Mouse (Mus musculus) MEL (cell line): ENCODE results near the gene Fam213a. TPM values are rescaled to one million over a fixed set of nuclear protein-coding genes. Genes with fewer than 3 reads are reported as not detected.

Experiments used
- DNase-seq: peaks from one replicate; pipeline ENCODE4 v3.0.0; 2011; ENCODE audit warnings: low read depth, low spot score
- H3K27ac ChIP-seq: 2 replicates; pipeline ENCODE4 v1.5.1; 2012; ENCODE audit warnings: low read depth, mild to moderate bottlenecking, control low read depth, low read length, moderate library complexity; ENCODE audit not compliant: control insufficient read depth
- H3K27me3 ChIP-seq, 2 experiments: fragments of 150-350 bp in 1 of 2; sonication (generic) in 1 of 2; 2 replicates each; pipeline ENCODE4 v1.6.1; 2012; ENCODE audit warnings: low read length in 2 of 2, mild to moderate bottlenecking in 2 of 2, improper control_type of control experiment in 1 of 2, moderate library complexity in 1 of 2; ENCODE audit not compliant: insufficient read depth in 2 of 2, control insufficient read depth in 1 of 2
- H3K36me3 ChIP-seq, 2 experiments: 2 replicates each; pipeline ENCODE4 v1.6.1; 2012 to 2014; ENCODE audit warnings: low read length in 2 of 2, improper control_type of control experiment in 1 of 2, inconsistent platforms in 1 of 2, mild to moderate bottlenecking in 1 of 2; ENCODE audit not compliant: insufficient read depth in 2 of 2, control insufficient read depth in 1 of 2
- H3K4me1 ChIP-seq, 2 experiments: fragments of 150-350 bp in 1 of 2; sonication (generic) in 1 of 2; 2 replicates each; pipeline ENCODE4 v1.6.1; 2012; ENCODE audit warnings: low read length in 2 of 2, improper control_type of control experiment in 1 of 2, mild to moderate bottlenecking in 1 of 2; ENCODE audit not compliant: insufficient read depth in 2 of 2, control insufficient read depth in 1 of 2
- H3K4me3 ChIP-seq, 2 experiments: fragments of 150-350 bp in 1 of 2; sonication (generic) in 1 of 2; 2 replicates each; pipeline ENCODE4 v1.5.1; 2012; ENCODE audit warnings: low read depth in 2 of 2, low read length in 2 of 2, mild to moderate bottlenecking in 2 of 2, moderate library complexity in 2 of 2, control low read depth in 1 of 2, improper control_type of control experiment in 1 of 2; ENCODE audit not compliant: control insufficient read depth in 1 of 2, insufficient read depth in 1 of 2
- H3K79me2 ChIP-seq: 2 replicates; pipeline ENCODE4 v1.6.1; 2012; ENCODE audit warnings: mild to moderate bottlenecking, low read length, moderate library complexity; ENCODE audit not compliant: control insufficient read depth, poor library complexity, insufficient read depth
- H3K9ac ChIP-seq: 2 replicates; pipeline ENCODE4 v1.6.1; 2012; ENCODE audit warnings: low read depth, mild to moderate bottlenecking, control low read depth, low read length, moderate library complexity; ENCODE audit not compliant: control insufficient read depth, poor library complexity, severe bottlenecking
- H3K9me3 ChIP-seq: fragments of 150-350 bp; sonication (generic); replicated peaks from 2 replicates; pipeline ENCODE4 v1.6.1; 2012; ENCODE audit warnings: mild to moderate bottlenecking, low read length, improper control_type of control experiment, moderate library complexity; ENCODE audit not compliant: insufficient read depth
- CTCF ChIP-seq, 3 experiments: IDR thresholded peaks in 2 of 3; conservative IDR thresholded peaks in 1 of 3; 2 replicates each; pipeline ENCODE4 v1.5.1; 2011 to 2012; ENCODE audit warnings: low read length in 3 of 3, low read depth in 2 of 3, mild to moderate bottlenecking in 2 of 3, improper control_type of control experiment in 1 of 3, inconsistent platforms in 1 of 3, mixed read lengths in 1 of 3, moderate library complexity in 1 of 3; ENCODE audit not compliant: control insufficient read depth in 1 of 3, insufficient read depth in 1 of 3, poor library complexity in 1 of 3, severe bottlenecking in 1 of 3
- GATA1 ChIP-seq: IDR thresholded peaks from 2 replicates; pipeline ENCODE4 v1.6.1; 2011; ENCODE audit warnings: low read depth, low read length, improper control_type of control experiment
- HCFC1 ChIP-seq: IDR thresholded peaks from 2 replicates; pipeline ENCODE4 v1.6.1; 2012; ENCODE audit warnings: low read depth, mild to moderate bottlenecking, inconsistent platforms, low read length, improper control_type of control experiment, moderate library complexity
- JUND ChIP-seq: IDR thresholded peaks from 2 replicates; pipeline ENCODE4 v1.6.1; 2011; ENCODE audit warnings: low read depth, mild to moderate bottlenecking, improper control_type of control experiment, low read length
- MAFK ChIP-seq: IDR thresholded peaks from 2 replicates; pipeline ENCODE4 v1.6.1; 2011; ENCODE audit warnings: low read depth, mild to moderate bottlenecking, low read length, improper control_type of control experiment, borderline replicate concordance
- MAZ ChIP-seq: IDR thresholded peaks from 2 replicates; pipeline ENCODE4 v1.6.1; 2012; ENCODE audit warnings: low read depth, mild to moderate bottlenecking, inconsistent platforms, low read length, improper control_type of control experiment
- MXI1 ChIP-seq: IDR thresholded peaks from 2 replicates; pipeline ENCODE4 v1.6.1; 2011; ENCODE audit warnings: mild to moderate bottlenecking, low read depth, low read length, improper control_type of control experiment
- MYC ChIP-seq: IDR thresholded peaks from 2 replicates; pipeline ENCODE4 v1.6.1; 2011; ENCODE audit warnings: low read depth, mild to moderate bottlenecking, low read length, improper control_type of control experiment, moderate library complexity
- NELFE ChIP-seq: IDR thresholded peaks from 2 replicates; pipeline ENCODE4 v1.6.1; 2011; ENCODE audit warnings: low read depth, low read length, improper control_type of control experiment
- POLR2A ChIP-seq, 2 experiments: IDR thresholded peaks; 2 replicates each; pipeline ENCODE4 v1.6.1; 2011 to 2012; ENCODE audit warnings: low read length in 2 of 2, mild to moderate bottlenecking in 2 of 2, control low read depth in 1 of 2, improper control_type of control experiment in 1 of 2, low read depth in 1 of 2, moderate library complexity in 1 of 2; ENCODE audit not compliant: control insufficient read depth in 1 of 2, insufficient read depth in 1 of 2, poor library complexity in 1 of 2
- POLR2AphosphoS2 ChIP-seq: IDR thresholded peaks from 2 replicates; pipeline ENCODE4 v1.6.1; 2011; ENCODE audit warnings: low read length, improper control_type of control experiment
- RAD21 ChIP-seq: IDR thresholded peaks from 2 replicates; pipeline ENCODE4 v1.6.1; 2011; ENCODE audit warnings: mild to moderate bottlenecking, low read depth, low read length, improper control_type of control experiment
- RCOR1 ChIP-seq: IDR thresholded peaks from 2 replicates; pipeline ENCODE4 v1.6.1; 2012; ENCODE audit warnings: low read depth, mild to moderate bottlenecking, inconsistent platforms, low read length, improper control_type of control experiment
- SIN3A ChIP-seq: IDR thresholded peaks from 2 replicates; pipeline ENCODE4 v1.6.1; 2012; ENCODE audit warnings: low read length, improper control_type of control experiment, inconsistent platforms
- SMC3 ChIP-seq: IDR thresholded peaks from 2 replicates; pipeline ENCODE4 v1.6.1; 2011; ENCODE audit warnings: low read depth, low read length, improper control_type of control experiment
- TAL1 ChIP-seq: IDR thresholded peaks from 2 replicates; pipeline ENCODE4 v1.6.1; 2012; ENCODE audit warnings: mild to moderate bottlenecking, inconsistent platforms, low read length, moderate library complexity, mixed read lengths
- TCF12 ChIP-seq: IDR thresholded peaks from 2 replicates; pipeline ENCODE4 v1.6.1; 2014; ENCODE audit warnings: low read depth, mild to moderate bottlenecking, inconsistent platforms, low read length, improper control_type of control experiment, moderate library complexity
- ZC3H11A ChIP-seq: IDR thresholded peaks from 2 replicates; pipeline ENCODE4 v1.6.1; 2012; ENCODE audit warnings: low read depth, mild to moderate bottlenecking, inconsistent platforms, low read length, improper control_type of control experiment
- ZNF384 ChIP-seq: IDR thresholded peaks from 2 replicates; pipeline ENCODE4 v1.6.1; 2012; ENCODE audit warnings: low read depth, mild to moderate bottlenecking, inconsistent platforms, low read length, improper control_type of control experiment
- polyA plus RNA-seq, 2 experiments: library from polyadenylated mRNA; stranded (reverse) in 1 of 2; unstranded in 1 of 2; fragments of >175 nt in 1 of 2; fragments of >200 nt in 1 of 2; gene quantifications; 2 replicates each; pipeline versions ENCODE4 v1.2.1 to v1.2.4; 2012; ENCODE audit warnings: low replicate concordance in 2 of 2, low read depth in 1 of 2; ENCODE audit not compliant: insufficient read length in 2 of 2, insufficient read depth in 1 of 2, missing spikeins in 1 of 2
- total RNA-seq: library from RNA; depleted of rRNA; stranded (reverse); fragments of 300-350 nt; gene quantifications from 2 replicates; pipeline ENCODE4 v1.2.3, GENCODE M21; 2012

The Fam213a gene
- total and polyA plus RNA-seq, 3 experiments: 19.2 to 28.5 TPM; not detected in 1

DNA sequence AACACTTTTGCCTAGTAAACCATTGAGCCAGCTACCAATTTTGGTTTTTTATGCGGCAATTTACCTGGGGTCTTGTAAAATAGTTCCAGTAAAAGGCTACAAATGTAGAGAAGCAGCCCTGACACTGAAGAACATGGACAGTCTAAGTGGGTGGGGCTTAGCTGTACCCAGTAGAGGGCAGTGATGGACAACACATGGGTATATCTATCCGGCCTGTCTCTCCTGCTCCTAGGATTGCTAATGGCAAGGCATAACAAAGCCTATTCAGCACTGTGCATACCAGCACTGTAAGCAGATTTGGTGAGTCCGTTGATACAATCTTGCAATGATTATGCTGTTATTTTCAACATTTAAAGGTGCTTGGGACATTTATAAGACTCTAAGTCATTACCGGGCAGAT, 34.6 kb downstream of the Fam213a start:
- H3K4me3 ChIP-seq: no peak overlapping the region
- no peaks in the 10 kb centered on the region for H3K4me1 ChIP-seq
- no peak overlapping the region for H3K9ac ChIP-seq
- H3K36me3 ChIP-seq: peaks cover 0 to 2% of the 10 kb centered on the region in 2 experiments; a peak in 1 of 4 replicates
- H3K9me3 ChIP-seq: no peaks in the 10 kb centered on the region
- no peaks in the 10 kb centered on the region for H3K79me2 ChIP-seq
- peak; percentile 76 for TF ChIP-seq ZC3H11A
- no peak for TF ChIP-seq TAL1
- peak; percentile 47 to 61 (median 53) for TF ChIP-seq CTCF (IDR thresholded peaks at IDR 0.05 in 2 of 3, conservative IDR thresholded peaks at IDR 0.05 in 1 of 3; ENCODE audit: control insufficient read depth in 1 of 3, insufficient read depth in 1 of 3, low read depth in 2 of 3, low read length in 3 of 3, poor library complexity in 1 of 3, severe bottlenecking in 1 of 3)
- peak; percentile 70 for TF ChIP-seq RAD21
- TF ChIP-seq JUND: no peak
- no peak for TF ChIP-seq MAFK
- TF ChIP-seq ZNF384: peak; percentile 50; the same call in 1 of the 2 replicates
- peak; percentile 66 for TF ChIP-seq SMC3
- no peak for TF ChIP-seq NELFE
- TF ChIP-seq HCFC1: no peak
- DNase-seq: no peak
- no peak overlapping the region for H3K27ac ChIP-seq
- H3K27me3 ChIP-seq: no peaks in the 10 kb centered on the region

DNA sequence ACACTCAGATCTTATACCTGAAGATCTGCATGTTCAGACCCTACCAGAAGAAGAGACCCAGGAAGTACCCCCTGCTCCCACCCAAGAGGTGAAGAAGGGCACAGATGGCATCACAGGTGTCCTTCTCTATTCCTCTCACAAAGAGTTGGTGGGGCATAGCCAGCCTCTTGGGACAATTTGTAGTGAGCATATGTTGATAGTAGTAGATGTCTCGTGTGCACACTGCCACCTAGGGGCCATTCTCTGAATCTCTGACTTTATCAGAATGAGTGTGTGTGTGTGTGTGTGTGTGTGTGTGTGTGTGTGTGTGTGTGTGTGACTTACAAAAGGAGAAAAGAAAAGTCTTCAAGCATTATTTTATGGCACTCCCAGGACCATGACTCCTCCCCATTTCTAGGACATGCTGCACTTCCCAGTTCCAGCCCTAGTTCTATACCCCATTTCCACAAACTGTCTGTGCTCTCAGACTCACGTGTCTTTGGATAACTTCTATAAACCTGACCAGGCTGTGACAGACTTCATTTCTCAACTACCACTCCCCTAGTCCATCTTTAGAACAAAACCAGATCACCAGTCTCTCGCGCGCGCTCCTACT, 38.4 kb downstream of the Fam213a start:
- H3K9ac ChIP-seq: no peak overlapping the region
- DNase-seq: peak; percentile 85
- H3K4me3 ChIP-seq: no peak overlapping the region
- peaks cover 0 to under 1% of the 10 kb centered on the region in 2 experiments; a peak in 1 of 4 replicates for H3K36me3 ChIP-seq
- no peaks in the 10 kb centered on the region; a peak in 1 of 4 replicates for H3K4me1 ChIP-seq
- no peaks in the 10 kb centered on the region for H3K27me3 ChIP-seq
- no peaks in the 10 kb centered on the region for H3K9me3 ChIP-seq
- H3K27ac ChIP-seq: no peak overlapping the region
- no peaks in the 10 kb centered on the region for H3K79me2 ChIP-seq
- TF ChIP-seq POLR2A (IDR thresholded peaks at IDR 0.05; ENCODE audit: control insufficient read depth in 1 of 2, insufficient read depth in 1 of 2, low read depth in 1 of 2, low read length in 2 of 2, poor library complexity in 1 of 2) (no peak), SIN3A (peak; percentile 47), ZNF384 (no peak), SMC3 (peak; percentile 85), TAL1 (no peak), HCFC1 (no peak), POLR2AphosphoS2 (no peak), RCOR1 (no peak), MAZ (0 out of 2 replicates have a peak, but pooled peaks have one; percentile 27), TCF12 (0 out of 2 replicates have a peak, but pooled peaks have one; percentile 27), CTCF (IDR thresholded peaks at IDR 0.05 in 2 of 3, conservative IDR thresholded peaks at IDR 0.05 in 1 of 3; ENCODE audit: control insufficient read depth in 1 of 3, insufficient read depth in 1 of 3, low read depth in 2 of 3, low read length in 3 of 3, poor library complexity in 1 of 3, severe bottlenecking in 1 of 3) (peak; percentile 45 to 88 (median 54)), GATA1 (peak; percentile 47), ZC3H11A (peak; percentile 84), MXI1 (no peak), RAD21 (peak; percentile 92), MYC (peak; percentile 61; the same call in 1 of the 2 replicates), NELFE (no peak)
